Mouse (Mus musculus): Measurements from ENCODE around the gene Zfp994. TPM values are rescaled to one million over a fixed set of nuclear protein-coding genes. Genes with fewer than 3 reads are reported as not detected.

The Zfp994 gene
- polyA plus RNA-seq (2014; fragmentation: Illumina TruSeq; extraction: RNeasy Lipid Tissue Mini Kit (QIAGEN cat#74804); ENCODE audit: low read depth, low replicate concordance): 2.5 TPM

GRCm38 (mm10) chr17:22225422-22226012 is at the start of gene Zfp994:
Gene Zfp994, minus strand, starts transcription at chr17:22225616.

GRCm38 (mm10) chr17:22165722-22166294 is 59.6 kb downstream of the Zfp994 start, which contains the start of gene Zfp947:
Gene Zfp947, minus strand, starts transcription at chr17:22166190.

Other genes starting within 250 kb of the Zfp994 start
- gene Zfp947, start 59.4 kb downstream of the Zfp994 start, polyA plus RNA-seq (2014; fragmentation: Illumina TruSeq; extraction: RNeasy Lipid Tissue Mini Kit (QIAGEN cat#74804); ENCODE audit: low read depth, low replicate concordance): 0.55 TPM
- 8.4 TPM for gene CT030661.1, start 89.2 kb upstream of the Zfp994 start, polyA plus RNA-seq (2014; fragmentation: Illumina TruSeq; extraction: RNeasy Lipid Tissue Mini Kit (QIAGEN cat#74804); ENCODE audit: low read depth, low replicate concordance)
- 7.6 TPM for gene Zfp944, start 135.8 kb upstream of the Zfp994 start, polyA plus RNA-seq (2014; fragmentation: Illumina TruSeq; extraction: RNeasy Lipid Tissue Mini Kit (QIAGEN cat#74804); ENCODE audit: low read depth, low replicate concordance)
- 9.5 TPM for gene Zfp758, start 135.8 kb upstream of the Zfp994 start, polyA plus RNA-seq (2014; fragmentation: Illumina TruSeq; extraction: RNeasy Lipid Tissue Mini Kit (QIAGEN cat#74804); ENCODE audit: low read depth, low replicate concordance)
- gene Zfp946, start 198.6 kb upstream of the Zfp994 start, polyA plus RNA-seq (2014; fragmentation: Illumina TruSeq; extraction: RNeasy Lipid Tissue Mini Kit (QIAGEN cat#74804); ENCODE audit: low read depth, low replicate concordance): 5.1 TPM

Measured in heart, adult 10 weeks (tissue).